Mouse (Mus musculus): ENCODE measurements around the gene Gas6. TPM values are rescaled to one million over a fixed set of nuclear protein-coding genes. Genes with fewer than 3 reads are reported as not detected.
A peak's percentile ranks its signal among the peaks of the same experiment; 100 is the strongest.

The Gas6 gene
- polyA plus RNA-seq (2015; fragmentation: Nextera tagmentation; extraction: Ambion mirVana): 4.1 and 4.7 TPM in 2 replicates

DNA sequence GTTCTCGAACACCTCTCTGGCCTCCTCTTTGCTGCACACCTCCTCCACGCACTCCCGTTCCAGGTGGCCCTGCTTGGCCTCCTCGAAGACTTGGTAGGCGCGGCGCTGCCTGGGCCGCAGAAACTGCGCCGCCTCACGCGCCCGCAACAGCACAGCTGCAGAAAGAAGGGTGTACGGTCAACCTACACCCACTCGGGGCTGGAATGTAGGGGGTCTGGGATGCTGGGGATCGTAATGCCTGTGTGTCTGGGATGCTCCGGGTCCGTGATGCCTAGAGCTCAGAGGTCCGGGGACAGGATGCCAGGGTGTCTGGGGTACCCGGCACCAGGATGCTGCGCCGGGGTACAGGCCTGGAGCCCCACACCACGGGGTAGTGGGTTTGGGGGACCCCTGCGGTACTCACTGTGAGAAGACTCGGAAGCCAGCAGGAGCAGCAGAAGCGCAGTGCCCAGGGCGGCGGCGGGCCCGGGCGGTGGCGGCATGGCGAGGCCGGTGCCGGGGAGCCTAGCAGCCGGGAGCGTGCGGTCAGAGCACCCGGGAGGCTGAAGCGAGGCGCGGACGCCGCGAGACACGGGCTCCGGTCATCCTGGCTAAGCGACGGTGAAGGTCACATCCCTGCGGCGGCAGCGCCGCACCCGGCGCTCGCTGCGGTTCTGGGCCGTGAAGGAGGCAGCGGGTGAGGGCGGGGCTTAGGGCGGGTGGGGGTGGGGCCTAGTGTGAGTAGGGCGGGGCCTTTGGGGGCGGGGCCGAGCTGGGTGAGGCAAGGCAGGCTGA is at the start of gene Gas6:
Gene Gas6 (minus strand): TSS at position 633 of the 774 bp plus-strand sequence.
- H3K9ac ChIP-seq: 0 out of 2 replicates have a peak within 1 kb of the TSS, but pooled peaks have one; percentile 15
- H3K36me3 ChIP-seq: no peaks in the 10 kb centered on the region
- H3K4me1 ChIP-seq (replicated peaks): peaks cover 11% of the 10 kb centered on the region
- ATAC-seq (ENCODE audit: low read depth) (peak; percentile 58; the same call in 1 of the 2 replicates), DNase-seq (no peak)
- peak within 1 kb of the TSS; percentile 65 for H3K4me2 ChIP-seq
- no peak within 1 kb of the TSS for H3K27ac ChIP-seq
- peaks cover 55% of the 10 kb centered on the region for H3K27me3 ChIP-seq
- no peaks in the 10 kb centered on the region for H3K9me3 ChIP-seq (replicated peaks)
- WGBS (ENCODE audit: insufficient replicate concordance): 2% methylated on average over 62 of the region's 64 CpGs
- peak within 1 kb of the TSS; percentile 52 for H3K4me3 ChIP-seq (replicated peaks)

DNA sequence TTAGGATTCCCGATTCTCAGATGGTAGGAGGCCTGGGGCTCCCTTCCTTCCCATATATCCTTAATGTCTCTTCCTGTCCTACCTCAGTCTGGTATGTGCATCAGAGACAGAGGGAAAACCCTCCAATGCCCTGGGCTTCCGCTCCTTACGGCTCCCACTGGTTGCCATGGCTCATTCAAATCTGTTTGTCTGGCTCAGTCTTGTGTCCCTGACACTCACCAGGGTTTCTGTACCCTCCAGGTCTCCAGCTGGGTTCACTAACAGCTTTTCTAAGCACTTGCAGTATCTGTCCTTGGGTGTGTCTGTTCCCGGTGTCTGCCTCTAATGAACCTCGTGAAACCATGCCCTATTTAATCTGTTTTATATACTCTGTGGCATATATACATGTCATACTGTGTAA is 47.2 kb upstream of the Gas6 start:
- 63% methylated on average over 5 of the region's 5 CpGs for WGBS (ENCODE audit: insufficient replicate concordance)
- ATAC-seq (ENCODE audit: low read depth): no peak
- H3K9me3 ChIP-seq (replicated peaks): no peaks in the 10 kb centered on the region
- no peak overlapping the region for H3K27ac ChIP-seq
- H3K36me3 ChIP-seq: no peaks in the 10 kb centered on the region
- H3K9ac ChIP-seq: no peak overlapping the region
- H3K4me1 ChIP-seq (replicated peaks): no peaks in the 10 kb centered on the region
- no peaks in the 10 kb centered on the region for H3K27me3 ChIP-seq
- no peak overlapping the region for H3K4me3 ChIP-seq (replicated peaks)
- no peak overlapping the region for H3K4me2 ChIP-seq
- DNase-seq: no peak

DNA sequence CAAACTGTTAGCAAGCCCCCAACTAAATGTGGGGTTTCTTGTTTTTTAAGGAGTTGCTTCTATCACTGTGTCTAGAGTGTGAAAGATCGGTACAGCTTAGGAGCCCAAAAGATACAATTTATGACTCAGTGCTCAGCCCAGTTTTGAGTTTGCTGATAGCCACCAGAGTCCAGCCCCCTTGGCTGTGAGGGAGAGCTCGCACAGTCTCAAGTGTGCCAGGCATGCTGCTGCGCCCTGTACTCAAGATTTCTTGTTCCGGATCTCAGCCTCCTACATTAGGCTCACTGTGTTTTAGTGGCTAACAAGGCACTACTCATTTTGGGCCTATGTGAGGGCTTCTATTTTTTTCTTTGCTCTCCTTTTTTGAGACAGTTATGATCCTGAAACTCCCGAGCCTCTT is 45.8 kb upstream of the Gas6 start:
- Histone ChIP-seq H3K4me2 (no peak overlapping the region), H3K27me3 (no peaks in the 10 kb centered on the region), H3K9ac (no peak overlapping the region), H3K4me1 (replicated peaks) (no peaks in the 10 kb centered on the region), H3K4me3 (replicated peaks) (no peak overlapping the region), H3K36me3 (no peaks in the 10 kb centered on the region), H3K27ac (no peak overlapping the region), H3K9me3 (replicated peaks) (no peaks in the 10 kb centered on the region)
- DNase-seq (no peak), ATAC-seq (ENCODE audit: low read depth) (no peak)
- 61% methylated on average over 5 of the region's 5 CpGs for WGBS (ENCODE audit: insufficient replicate concordance)

DNA sequence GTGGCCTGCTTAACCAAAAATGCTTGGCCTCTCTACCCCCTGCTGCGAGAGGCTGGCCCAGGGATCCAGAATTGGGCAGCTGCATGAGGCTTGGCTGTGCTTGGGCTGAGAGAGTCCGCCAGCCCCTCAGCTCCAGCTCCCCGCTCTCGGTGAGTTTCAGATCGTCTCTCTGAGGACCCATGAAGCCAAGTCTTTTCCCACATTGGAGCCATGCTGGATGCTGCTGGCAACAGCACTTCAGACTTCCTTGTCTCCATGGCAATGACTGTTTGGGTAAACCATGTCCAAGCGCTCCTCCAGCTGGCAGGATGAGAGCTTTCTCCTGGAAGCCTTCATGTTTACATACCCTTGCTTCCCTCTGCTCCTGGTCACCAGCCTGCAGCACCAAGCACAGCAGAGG is 44.5 kb upstream of the Gas6 start:
- no peak for ATAC-seq (ENCODE audit: low read depth)
- no peak for DNase-seq

DNA sequence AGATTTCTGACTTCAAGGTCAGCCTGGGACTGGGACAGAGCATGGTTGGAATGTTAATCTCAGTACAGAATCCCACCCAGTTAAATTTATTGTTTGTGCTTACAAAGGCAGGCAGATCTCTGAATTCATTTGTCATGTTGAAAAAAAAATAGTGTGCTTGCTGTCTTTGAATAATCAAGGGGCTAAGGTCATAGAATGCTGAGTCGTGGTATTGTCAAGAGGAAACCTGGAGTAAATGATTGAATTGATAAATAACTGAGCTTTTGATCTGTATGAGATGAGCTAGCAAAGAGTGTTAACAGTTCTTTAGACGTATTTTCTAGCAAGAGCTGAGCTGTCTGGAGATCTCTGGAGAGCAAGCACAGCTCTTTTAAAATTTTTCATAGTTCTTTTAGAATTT is 42.8 kb upstream of the Gas6 start:
- no peak overlapping the region for H3K27ac ChIP-seq
- no peaks in the 10 kb centered on the region for H3K36me3 ChIP-seq
- ATAC-seq (ENCODE audit: low read depth): no peak
- H3K9me3 ChIP-seq (replicated peaks): no peaks in the 10 kb centered on the region
- H3K4me1 ChIP-seq (replicated peaks): no peaks in the 10 kb centered on the region
- DNase-seq: no peak
- H3K27me3 ChIP-seq: no peaks in the 10 kb centered on the region
- H3K9ac ChIP-seq: no peak overlapping the region
- WGBS (ENCODE audit: insufficient replicate concordance): 31% methylated on average over 2 of the region's 2 CpGs
- no peak overlapping the region for H3K4me2 ChIP-seq
- no peak overlapping the region for H3K4me3 ChIP-seq (replicated peaks)

More for the DNA sequence above, 44.5 kb upstream of the Gas6 start:
- Histone ChIP-seq H3K4me3 (replicated peaks) (no peak overlapping the region), H3K27me3 (no peaks in the 10 kb centered on the region), H3K4me2 (no peak overlapping the region), H3K36me3 (no peaks in the 10 kb centered on the region), H3K9ac (no peak overlapping the region), H3K27ac (no peak overlapping the region), H3K9me3 (replicated peaks) (no peaks in the 10 kb centered on the region), H3K4me1 (replicated peaks) (no peaks in the 10 kb centered on the region)
- WGBS (ENCODE audit: insufficient replicate concordance): 63% methylated on average over 6 of the region's 6 CpGs

DNA sequence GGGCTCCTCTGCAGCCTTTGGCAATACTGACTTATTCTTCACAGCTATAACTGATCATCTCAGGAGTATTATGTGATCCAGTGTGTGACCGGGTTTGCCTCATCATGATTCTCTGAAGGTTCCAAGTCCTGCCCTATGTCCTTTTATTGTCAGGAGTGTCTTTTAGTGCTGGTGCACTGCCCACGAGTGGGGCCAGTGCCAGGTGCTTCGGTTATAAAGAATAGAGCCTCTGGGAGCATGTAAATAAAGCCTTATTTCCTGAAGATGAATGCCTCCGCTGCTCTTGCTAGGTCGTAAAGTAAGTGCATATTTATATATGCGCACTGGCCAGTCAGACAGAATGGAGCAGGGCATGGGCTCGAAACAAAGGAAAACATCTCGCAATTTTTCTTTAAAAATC is 38.8 kb upstream of the Gas6 start:
- H3K4me2 ChIP-seq: no peak overlapping the region
- H3K36me3 ChIP-seq: no peaks in the 10 kb centered on the region
- no peak overlapping the region for H3K9ac ChIP-seq
- H3K27me3 ChIP-seq: no peaks in the 10 kb centered on the region
- no peak overlapping the region for H3K4me3 ChIP-seq (replicated peaks)
- H3K9me3 ChIP-seq (replicated peaks): no peaks in the 10 kb centered on the region
- no peaks in the 10 kb centered on the region; the same call in 1 of the 2 replicates for H3K4me1 ChIP-seq (replicated peaks)
- 69% methylated on average over 8 of the region's 8 CpGs for WGBS (ENCODE audit: insufficient replicate concordance)
- DNase-seq (no peak), ATAC-seq (ENCODE audit: low read depth) (no peak)
- H3K27ac ChIP-seq: no peak overlapping the region

DNA sequence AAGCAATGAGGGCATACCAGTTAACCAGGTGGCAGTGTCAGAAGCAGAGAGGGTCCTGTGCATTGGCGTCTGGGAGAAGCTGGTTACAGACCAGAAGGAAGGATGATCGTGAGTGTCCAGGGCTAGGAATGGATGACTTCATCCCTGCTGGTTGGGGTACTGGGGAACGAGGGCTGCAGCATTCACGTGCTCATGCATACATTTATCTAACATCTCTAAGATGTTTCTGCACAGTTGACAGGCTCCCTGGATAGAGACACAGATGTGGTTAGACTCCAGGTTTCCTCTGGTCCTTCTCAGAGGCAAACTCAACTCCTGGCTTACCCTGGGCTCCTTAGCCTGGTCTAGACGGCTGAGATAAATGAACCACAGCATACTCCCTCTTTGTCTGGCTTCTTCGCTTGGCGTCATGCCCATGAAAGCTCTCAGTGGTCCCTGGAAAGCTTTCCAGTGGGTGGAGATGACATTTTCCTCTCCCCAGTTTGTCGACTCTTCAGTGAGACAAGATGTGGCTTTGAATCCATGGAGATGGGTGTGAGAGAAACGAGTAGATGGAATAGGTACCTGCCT is 37.4 kb upstream of the Gas6 start:
- DNase-seq: no peak
- no peak overlapping the region for H3K4me2 ChIP-seq
- ATAC-seq (ENCODE audit: low read depth): no peak

DNA sequence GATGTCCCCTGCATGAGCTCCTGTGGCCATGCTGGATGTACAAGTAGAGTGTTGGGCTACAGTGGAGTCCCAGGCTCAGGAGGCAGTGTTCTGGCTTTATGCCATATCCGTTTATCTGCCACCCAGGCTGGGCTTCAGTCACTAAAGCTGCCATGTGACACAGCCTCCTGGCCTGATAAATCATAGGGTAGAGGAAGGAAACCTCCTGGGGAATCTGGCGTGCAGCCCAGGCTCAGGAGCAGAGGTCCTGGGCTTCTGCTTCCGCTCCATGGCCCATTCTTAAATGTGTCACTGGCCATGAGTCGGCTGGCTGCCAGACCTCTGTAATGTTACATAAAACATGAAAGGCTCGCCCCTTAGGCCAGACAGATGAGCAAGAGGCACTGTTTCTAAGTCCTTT is 36.7 kb upstream of the Gas6 start:
- H3K4me2 ChIP-seq: no peak overlapping the region
- H3K9ac ChIP-seq: no peak overlapping the region
- ATAC-seq (ENCODE audit: low read depth) (no peak; the same call in 1 of the 2 replicates), DNase-seq (no peak)
- no peaks in the 10 kb centered on the region for H3K36me3 ChIP-seq
- H3K27ac ChIP-seq: no peak overlapping the region
- 42% methylated on average over 5 of the region's 5 CpGs for WGBS (ENCODE audit: insufficient replicate concordance)
- H3K4me1 ChIP-seq (replicated peaks): no peaks in the 10 kb centered on the region; the same call in 1 of the 2 replicates
- H3K4me3 ChIP-seq (replicated peaks): no peak overlapping the region
- no peaks in the 10 kb centered on the region; the same call in 1 of the 2 replicates for H3K9me3 ChIP-seq (replicated peaks)
- H3K27me3 ChIP-seq: no peaks in the 10 kb centered on the region

More for the DNA sequence above, 37.4 kb upstream of the Gas6 start:
- H3K36me3 ChIP-seq: no peaks in the 10 kb centered on the region
- H3K27me3 ChIP-seq: no peaks in the 10 kb centered on the region
- no peaks in the 10 kb centered on the region; the same call in 1 of the 2 replicates for H3K4me1 ChIP-seq (replicated peaks)
- H3K4me3 ChIP-seq (replicated peaks): no peak overlapping the region
- no peaks in the 10 kb centered on the region; the same call in 1 of the 2 replicates for H3K9me3 ChIP-seq (replicated peaks)
- H3K27ac ChIP-seq: no peak overlapping the region
- H3K9ac ChIP-seq: no peak overlapping the region
- 49% methylated on average over 9 of the region's 9 CpGs for WGBS (ENCODE audit: insufficient replicate concordance)

DNA sequence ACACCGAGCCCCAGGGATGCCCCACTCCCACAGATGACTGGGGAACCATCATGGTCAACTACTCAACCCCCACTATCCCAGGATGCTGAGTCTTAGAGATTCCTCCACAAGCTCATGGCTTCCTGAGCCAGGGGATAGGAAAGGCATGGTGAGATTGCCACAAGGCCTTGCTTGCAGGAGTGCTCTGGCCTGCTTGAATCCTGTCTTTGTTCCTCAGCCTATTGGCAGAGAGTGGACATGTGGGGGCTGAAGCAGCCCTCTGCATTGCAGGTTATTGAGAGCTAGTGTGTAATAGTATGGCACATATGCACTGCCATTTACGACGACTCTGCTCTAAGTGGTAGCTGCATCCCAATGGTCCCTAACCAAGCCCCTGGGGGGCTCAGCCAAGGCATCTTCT is 36.1 kb upstream of the Gas6 start:
- Histone ChIP-seq H3K9me3 (replicated peaks) (no peaks in the 10 kb centered on the region; the same call in 1 of the 2 replicates), H3K27ac (no peak overlapping the region)
- 59% methylated on average over 3 of the region's 3 CpGs for WGBS (ENCODE audit: insufficient replicate concordance)

DNA sequence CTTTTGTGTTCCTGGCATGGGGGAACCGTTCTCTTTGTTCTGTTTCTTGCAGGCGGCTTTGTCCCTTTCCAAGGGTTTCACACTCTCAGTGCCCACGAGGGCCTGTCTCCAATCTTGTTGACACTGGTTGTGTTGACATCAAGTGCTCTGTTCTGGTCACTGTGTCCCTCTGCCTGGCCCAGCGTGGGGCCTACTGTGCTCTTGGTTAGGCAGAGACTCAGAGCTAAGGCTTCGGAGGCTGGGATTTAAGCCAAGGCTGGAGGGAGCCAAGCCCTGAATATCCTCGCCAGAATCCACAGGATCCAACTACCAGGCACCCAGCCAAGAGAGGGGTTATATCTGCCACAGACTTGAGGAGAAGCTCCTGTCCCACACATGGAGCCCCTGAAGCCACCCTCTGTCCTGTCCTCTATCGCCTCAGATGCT is 35.6 kb upstream of the Gas6 start:
- Histone ChIP-seq H3K27me3 (no peaks in the 10 kb centered on the region), H3K4me3 (replicated peaks) (no peak overlapping the region), H3K4me1 (replicated peaks) (no peaks in the 10 kb centered on the region; the same call in 1 of the 2 replicates), H3K9me3 (replicated peaks) (no peaks in the 10 kb centered on the region; the same call in 1 of the 2 replicates), H3K4me2 (no peak overlapping the region), H3K36me3 (no peaks in the 10 kb centered on the region), H3K27ac (no peak overlapping the region), H3K9ac (no peak overlapping the region)
- ATAC-seq (ENCODE audit: low read depth) (no peak), DNase-seq (no peak)
- WGBS (ENCODE audit: insufficient replicate concordance): 55% methylated on average over 7 of the region's 7 CpGs

More for the DNA sequence above, 36.1 kb upstream of the Gas6 start:
- Histone ChIP-seq H3K36me3 (no peaks in the 10 kb centered on the region), H3K4me2 (no peak overlapping the region), H3K4me3 (replicated peaks) (no peak overlapping the region), H3K27me3 (no peaks in the 10 kb centered on the region), H3K9ac (no peak overlapping the region), H3K4me1 (replicated peaks) (no peaks in the 10 kb centered on the region; the same call in 1 of the 2 replicates)
- ATAC-seq (ENCODE audit: low read depth): no peak
- no peak for DNase-seq

DNA sequence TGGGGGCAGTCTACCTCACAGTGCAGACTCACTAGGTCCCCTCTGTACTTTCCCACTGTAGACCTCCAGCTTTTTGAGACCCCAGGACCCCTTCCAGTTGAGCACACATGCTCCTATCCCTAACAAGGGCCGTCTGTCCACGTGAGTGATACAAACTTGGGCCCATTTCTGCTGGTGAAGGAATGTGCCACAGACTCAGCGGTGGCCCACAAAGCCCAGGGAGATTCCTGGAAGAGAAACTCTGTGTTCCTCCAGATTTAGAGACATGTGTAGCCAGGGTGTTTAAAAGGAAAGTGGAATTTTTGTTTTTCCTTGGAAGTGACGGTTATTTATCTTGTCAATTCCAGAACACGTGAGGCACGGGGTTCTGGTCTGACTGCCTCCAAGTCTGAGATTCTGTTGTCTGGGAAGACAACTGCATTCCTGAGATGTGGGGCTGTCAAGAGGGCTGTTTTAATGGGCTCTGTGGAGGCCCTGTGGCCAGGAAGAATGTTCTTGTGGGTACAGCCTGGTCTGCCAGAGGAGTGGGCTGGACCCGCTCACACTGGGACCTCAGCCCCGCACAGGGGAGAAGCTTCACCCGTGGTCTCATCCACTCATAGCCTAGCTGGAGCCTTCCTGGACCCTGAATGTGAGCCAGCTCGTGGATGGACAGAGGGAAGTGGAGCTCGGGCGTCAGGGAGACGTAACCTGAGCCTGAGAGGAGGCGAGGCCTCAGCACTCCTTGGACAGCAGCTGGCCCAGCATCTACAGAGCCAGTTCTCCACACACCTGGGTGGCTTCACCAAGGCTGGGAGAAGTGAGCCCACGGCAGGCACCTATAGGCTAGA is 34.9 kb upstream of the Gas6 start:
- Histone ChIP-seq H3K36me3 (no peaks in the 10 kb centered on the region), H3K4me2 (no peak overlapping the region), H3K27ac (no peak overlapping the region), H3K9ac (no peak overlapping the region), H3K9me3 (replicated peaks) (no peaks in the 10 kb centered on the region; the same call in 1 of the 2 replicates), H3K4me1 (replicated peaks) (no peaks in the 10 kb centered on the region; the same call in 1 of the 2 replicates), H3K4me3 (replicated peaks) (no peak overlapping the region), H3K27me3 (no peaks in the 10 kb centered on the region)
- ATAC-seq (ENCODE audit: low read depth): no peak
- WGBS (ENCODE audit: insufficient replicate concordance): 56% methylated on average over 15 of the region's 15 CpGs
- DNase-seq: no peak
